Mouse (Mus musculus) bone marrow macrophage, adult 2 months (primary cell): ENCODE data around the gene Kri1. TPM values are rescaled to one million over a fixed set of nuclear protein-coding genes. Genes with fewer than 3 reads are reported as not detected.
A peak's percentile ranks its signal among the peaks of the same experiment; 100 is the strongest.

Experiments
- H3K27ac ChIP-seq: 2 replicates; pipeline ENCODE4 v1.5.1; 2012; ENCODE audit warnings: low read depth, low read length; ENCODE audit not compliant: insufficient read depth
- H3K4me1 ChIP-seq: 2 replicates; pipeline ENCODE4 v1.6.1; 2012; ENCODE audit warnings: low read length; ENCODE audit not compliant: control insufficient read depth, insufficient read depth
- H3K4me3 ChIP-seq: 2 replicates; pipeline ENCODE4 v1.5.1; 2012; ENCODE audit warnings: mild to moderate bottlenecking, low read length, moderate library complexity; ENCODE audit not compliant: insufficient read depth
- CTCF ChIP-seq: IDR thresholded peaks from 2 replicates; pipeline ENCODE4 v1.5.1; 2012; ENCODE audit warnings: low read depth, mild to moderate bottlenecking, low read length, moderate library complexity
- POLR2A ChIP-seq: IDR thresholded peaks from 2 replicates; pipeline ENCODE4 v1.6.1; 2012; ENCODE audit warnings: mild to moderate bottlenecking, low read depth, low read length, borderline replicate concordance
- polyA plus RNA-seq: library from polyadenylated mRNA; stranded (reverse); fragments of >200 nt; gene quantifications from 2 replicates; pipeline ENCODE4 v1.2.4, GENCODE M21; 2012; ENCODE audit not compliant: missing spikeins, insufficient read depth, insufficient read length

The Kri1 gene
- polyA plus RNA-seq, 1 experiment: 28.6 TPM

DNA sequence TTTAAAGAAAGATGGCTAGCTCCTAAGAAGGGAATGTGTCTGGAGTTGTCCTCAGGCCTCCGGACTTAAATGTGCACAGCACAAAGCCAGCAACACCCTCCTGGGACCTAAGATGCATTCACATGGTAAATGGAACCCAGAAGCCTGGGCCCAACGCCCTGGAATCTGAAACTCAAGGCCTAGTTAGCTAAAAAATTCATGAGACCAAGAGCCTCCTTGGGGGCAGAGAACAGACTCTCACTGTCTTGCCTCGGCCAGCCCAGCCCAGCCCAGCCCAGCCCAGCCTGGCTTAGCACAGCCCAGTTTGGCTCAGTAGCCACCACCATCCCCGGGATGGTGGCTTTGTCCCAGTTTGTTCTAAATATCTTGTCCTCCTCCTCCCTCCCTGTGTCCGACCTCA lies 27.7 kb upstream of the Kri1 start:
- TF ChIP-seq POLR2A (no peak), CTCF (no peak)
- Histone ChIP-seq H3K4me1 (peaks cover 13% of the 10 kb centered on the region; the same call in 1 of the 2 replicates), H3K27ac (no peak overlapping the region), H3K4me3 (no peak overlapping the region)

DNA sequence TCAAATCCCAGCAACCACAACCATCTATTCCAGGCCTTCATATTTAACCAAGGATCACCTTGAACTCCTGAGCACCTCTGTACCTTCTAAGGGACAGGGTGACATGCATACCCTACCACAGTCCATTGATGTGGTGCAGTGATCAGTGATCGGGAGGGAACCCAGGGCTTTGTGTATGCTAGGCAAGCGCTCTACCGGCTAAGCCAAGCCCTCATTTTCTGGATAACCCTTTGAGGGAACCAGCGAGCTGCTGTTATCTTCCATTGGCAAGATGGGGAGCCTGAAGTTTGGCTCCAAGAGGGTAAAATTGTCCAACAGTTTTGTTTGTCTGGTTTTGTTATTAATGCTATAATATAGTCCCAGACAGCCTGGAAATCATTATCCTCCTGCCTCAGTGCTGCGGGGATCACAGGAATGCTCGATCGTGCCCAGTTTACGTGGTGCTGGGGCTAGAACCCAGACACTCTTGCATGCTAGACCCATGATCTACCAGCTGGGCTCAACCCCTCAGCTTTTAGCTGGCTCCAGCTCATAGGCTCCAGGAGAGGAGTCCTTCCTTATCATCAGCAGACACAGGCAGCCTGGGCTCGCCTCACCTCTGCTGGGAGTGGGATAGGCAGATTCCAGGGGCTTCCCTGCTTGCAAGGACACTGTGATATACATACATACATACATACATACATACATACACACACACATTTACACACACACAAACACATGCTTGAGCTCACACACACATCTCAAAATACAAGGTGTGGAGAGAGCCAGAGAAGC lies 26.8 kb upstream of the Kri1 start:
- TF ChIP-seq CTCF (no peak), POLR2A (no peak)
- Histone ChIP-seq H3K4me1 (peaks cover 11% of the 10 kb centered on the region; the same call in 1 of the 2 replicates), H3K4me3 (no peak overlapping the region), H3K27ac (no peak overlapping the region)

DNA sequence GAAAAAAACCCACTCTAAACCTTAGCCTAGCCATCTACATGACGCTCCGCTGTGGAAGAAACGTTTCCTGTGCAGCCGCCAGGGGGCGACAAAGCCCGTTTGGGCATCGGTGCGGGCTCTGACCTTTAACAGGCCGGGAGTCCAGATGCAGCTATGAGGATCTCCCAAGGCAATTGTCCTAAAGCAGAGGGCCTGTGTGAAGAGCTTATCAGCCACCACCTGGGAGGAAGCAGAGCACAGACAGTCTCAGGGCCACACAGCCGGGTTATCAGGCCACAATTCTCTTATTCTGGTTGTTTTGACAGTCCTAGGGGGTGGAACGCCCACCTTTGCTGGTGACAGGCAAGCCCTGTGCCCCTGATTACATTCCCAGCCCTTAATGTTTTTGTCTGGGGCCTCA lies 25.6 kb upstream of the Kri1 start:
- Histone ChIP-seq H3K4me3 (no peak overlapping the region), H3K4me1 (peaks cover 4% of the 10 kb centered on the region; the same call in 1 of the 2 replicates), H3K27ac (no peak overlapping the region)
- TF ChIP-seq POLR2A: no peak
- TF ChIP-seq CTCF: peak; percentile 77

DNA sequence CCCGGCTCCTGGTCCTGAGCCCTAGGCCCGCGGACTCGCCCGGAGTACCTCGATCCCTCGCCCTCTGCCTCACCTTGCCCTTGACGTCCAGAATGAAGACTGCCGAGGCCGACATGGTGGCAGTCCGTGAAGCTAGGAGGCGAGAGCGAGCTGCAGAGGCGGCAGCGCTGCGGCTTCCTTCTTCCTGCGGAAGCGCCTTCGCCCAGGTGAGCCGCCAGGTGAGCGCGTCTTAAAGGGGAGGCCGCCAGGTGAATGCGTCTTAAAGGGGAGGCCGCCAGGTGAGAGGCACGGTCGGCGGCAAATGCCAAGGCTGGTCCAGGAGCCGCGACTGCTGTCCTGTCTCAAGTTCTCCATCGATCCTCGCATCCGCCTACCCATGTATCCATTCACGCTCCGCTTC lies 24.4 kb upstream of the Kri1 start, which contains the start of gene Ap1m2:
Gene Ap1m2, minus strand, starts transcription at position 204 of the 400 bp plus-strand sequence.
- Histone ChIP-seq H3K4me1 (peaks cover 4% of the 10 kb centered on the region; the same call in 1 of the 2 replicates), H3K27ac (no peak within 1 kb of the TSS), H3K4me3 (no peak within 1 kb of the TSS)
- TF ChIP-seq CTCF (no peak), POLR2A (no peak)

DNA sequence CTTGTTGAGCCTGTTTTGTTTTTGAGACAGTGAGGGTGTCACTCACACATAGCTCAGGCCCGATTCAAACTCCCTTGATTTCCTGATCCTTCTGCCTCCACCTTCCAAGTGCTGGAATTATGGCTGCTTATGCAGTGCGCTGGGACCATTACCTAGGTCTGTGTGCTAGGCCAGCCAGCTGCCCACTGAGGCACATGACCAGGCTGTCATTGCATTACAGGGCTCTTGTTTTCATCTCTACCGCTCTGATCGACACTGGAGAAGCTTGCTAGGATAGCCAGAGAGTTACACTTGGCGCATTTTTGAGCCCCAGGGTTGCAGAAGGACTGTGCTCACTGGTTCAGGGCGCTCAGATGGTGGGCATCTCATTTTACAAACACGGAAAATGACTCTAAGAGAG lies 23.9 kb upstream of the Kri1 start:
- Histone ChIP-seq H3K27ac (no peak overlapping the region), H3K4me3 (no peak overlapping the region)
- TF ChIP-seq POLR2A (no peak), CTCF (no peak)

DNA sequence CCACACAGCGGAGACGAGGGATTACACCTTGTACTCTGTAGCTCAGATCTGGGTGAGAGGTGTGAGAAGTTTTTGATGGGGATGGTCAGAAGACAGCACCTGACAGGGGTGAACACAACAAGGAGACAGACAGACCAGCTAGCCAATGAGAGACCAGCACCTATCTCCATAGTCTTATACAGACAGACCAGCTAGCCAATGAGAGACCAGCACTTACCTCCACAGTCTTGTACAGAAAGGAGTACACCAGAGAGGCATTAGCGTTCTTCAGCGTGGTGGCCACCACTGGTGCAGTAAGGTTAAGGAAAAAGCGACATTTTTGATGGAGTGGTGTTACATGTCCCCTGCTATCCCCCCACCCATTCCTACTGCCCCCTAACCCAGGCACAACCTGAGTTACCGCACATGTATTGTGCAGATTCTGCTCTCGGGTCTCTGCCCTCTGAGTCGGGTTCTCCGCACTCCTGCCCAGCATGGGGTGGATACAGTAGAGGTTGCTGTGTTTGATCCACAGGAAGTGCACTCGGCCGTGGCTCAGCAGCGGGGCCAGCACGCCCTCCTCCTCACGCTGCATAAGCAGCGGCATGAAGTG lies 21.5 kb upstream of the Kri1 start:
- peaks cover 6% of the 10 kb centered on the region for H3K4me1 ChIP-seq
- H3K27ac ChIP-seq: no peak overlapping the region
- no peak for TF ChIP-seq CTCF
- no peak for TF ChIP-seq POLR2A
- no peak overlapping the region for H3K4me3 ChIP-seq

More for the DNA sequence above, 23.9 kb upstream of the Kri1 start:
- H3K4me1 ChIP-seq: peaks cover under 1% of the 10 kb centered on the region; the same call in 1 of the 2 replicates

DNA sequence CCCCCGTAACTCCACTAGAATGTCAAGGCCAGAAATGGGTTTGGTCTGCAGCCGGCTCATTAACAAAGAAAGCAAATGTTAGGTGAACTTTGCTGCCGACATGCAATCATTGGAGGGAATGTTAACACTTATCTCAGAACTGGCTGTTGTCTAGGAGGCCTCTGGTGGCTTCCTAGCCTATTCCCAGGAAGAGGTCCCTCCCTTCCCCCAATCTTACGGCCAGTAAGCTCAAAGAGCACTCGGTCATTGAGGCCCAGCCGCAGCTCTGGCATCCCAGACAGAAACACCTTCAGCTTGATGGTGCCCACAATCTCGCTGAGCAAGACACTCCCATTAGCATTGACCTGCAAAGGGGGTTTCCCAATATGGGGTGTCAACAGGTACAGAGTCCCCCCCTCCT lies 17.3 kb upstream of the Kri1 start:
- H3K27ac ChIP-seq: no peak overlapping the region
- TF ChIP-seq CTCF: no peak
- TF ChIP-seq POLR2A: no peak
- peaks cover 9% of the 10 kb centered on the region for H3K4me1 ChIP-seq
- H3K4me3 ChIP-seq: no peak overlapping the region

DNA sequence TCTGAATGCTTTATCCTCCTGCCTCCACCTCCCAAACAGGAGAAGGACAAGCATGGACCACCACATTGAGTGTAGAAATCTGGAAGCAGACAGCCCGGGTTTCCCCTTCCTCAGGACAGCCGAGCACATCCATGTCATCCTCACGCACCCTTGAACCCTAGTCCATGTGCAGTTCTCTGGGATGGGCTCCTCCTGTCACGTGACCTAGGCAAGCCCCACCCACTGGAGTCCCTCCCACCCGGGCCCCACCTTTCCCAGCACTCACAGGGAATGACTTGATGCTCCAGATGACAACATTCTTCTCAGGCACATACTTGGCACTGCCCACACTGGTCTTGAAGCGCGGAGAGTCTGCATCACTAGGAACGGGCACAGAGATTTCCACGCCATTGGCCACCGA lies 11.2 kb upstream of the Kri1 start:
- Histone ChIP-seq H3K27ac (no peak overlapping the region), H3K4me1 (peaks cover 9% of the 10 kb centered on the region), H3K4me3 (no peak overlapping the region)
- TF ChIP-seq CTCF (no peak), POLR2A (no peak)

DNA sequence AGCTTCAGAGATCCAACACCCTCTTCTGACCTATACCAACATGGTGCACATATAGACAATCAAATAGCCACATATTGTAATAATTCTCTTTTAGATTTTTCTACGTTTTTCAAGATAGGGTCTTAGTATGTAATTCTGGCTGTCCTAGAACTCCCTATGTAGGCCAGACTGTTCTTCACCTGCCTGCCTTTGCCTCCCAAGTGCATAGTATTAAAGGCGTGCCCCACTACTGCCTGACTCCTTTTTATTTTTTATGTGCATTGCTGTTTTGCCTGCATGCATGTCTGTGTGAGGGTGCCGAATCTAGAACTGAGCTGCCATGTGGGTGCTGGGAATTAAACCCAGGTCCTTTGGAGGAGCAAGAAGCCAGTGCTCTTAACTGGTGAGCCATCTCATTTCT lies 4.5 kb upstream of the Kri1 start:
- Histone ChIP-seq H3K27ac (no peak overlapping the region), H3K4me1 (peaks cover 19% of the 10 kb centered on the region), H3K4me3 (no peak overlapping the region)
- TF ChIP-seq POLR2A (no peak), CTCF (no peak)

DNA sequence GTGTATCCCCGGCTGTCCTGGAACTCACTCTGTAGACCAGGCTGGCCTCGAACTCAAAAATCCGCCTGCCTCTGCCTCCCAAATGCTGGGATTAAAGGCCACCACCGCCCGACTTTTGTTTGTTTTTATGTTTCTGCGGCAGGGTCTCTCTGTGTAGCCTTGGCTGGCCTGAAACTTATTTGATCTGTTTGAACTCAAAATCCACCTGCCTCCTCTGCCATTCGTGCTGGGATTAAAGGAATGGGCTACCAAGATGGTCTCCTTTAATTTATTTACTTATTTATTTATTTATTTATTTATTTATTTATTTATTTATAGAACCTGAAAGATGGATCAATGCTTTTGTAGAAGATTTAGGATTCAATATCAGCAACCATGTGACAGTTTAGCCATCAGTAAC lies 4.1 kb upstream of the Kri1 start:
- H3K4me3 ChIP-seq: peak overlapping the region; percentile 55
- H3K27ac ChIP-seq: peak overlapping the region; percentile 75
- peaks cover 17% of the 10 kb centered on the region for H3K4me1 ChIP-seq
